ENCODE assay signal across 7 mouse cellular contexts in genomic region chr7:119010854-119011529, GRCm38 (mm10). TPM values are rescaled to one million over a fixed set of nuclear protein-coding genes. Genes with fewer than 3 reads are reported as not detected.
A peak's percentile ranks its signal among the peaks of the same experiment; 100 is the strongest.
DNase-seq lines count a peak whose midpoint lies in the region; TF ChIP-seq lines count a peak whose summit lies in the region.

No protein-coding gene starts in this region.

- no peaks in the 10 kb centered on the region for H3K36me3 ChIP-seq in E14TG2a.4 (ENCODE audit: insufficient read depth, low read length)

- no peaks in the 10 kb centered on the region for H3K9me3 ChIP-seq in E14TG2a.4 (ENCODE audit: low read length)

- intact Hi-C loops in gastrocnemius, postnatal 14 days (cut with DNase I; ENCODE audit: low total_unique reads) = loop anchor here (10.0 kb wide), 1 partner anchor 504 kb away; the partner anchor contains the start of gene Acsm5

- no peak overlapping the region for H3K4me3 ChIP-seq in E14TG2a.4 (replicated peaks; ENCODE audit: low read length)

- peak; percentile 73 for TF ChIP-seq CTCF in E14TG2a.4 (conservative IDR thresholded peaks at IDR 0.05; ENCODE audit: low read length)

- peak; percentile 76 for DNase-seq in Muller cell, postnatal 12 days (ENCODE audit: inconsistent ontology term)
- DNase-seq in cerebellum, postnatal 4 days (ENCODE audit: low spot score in 2 of 2) = peak; percentile 81 to 92
- peak; percentile 36 for DNase-seq in gastrocnemius, postnatal 14 days
- peak; percentile 68 to 85 for DNase-seq in kidney, postnatal 25 days
- DNase-seq in lung, postnatal 25 days (ENCODE audit: low spot score) = peak; percentile 27
- peak; percentile 58 for DNase-seq in right cerebral cortex, postnatal 25 days

- H3K27me3 ChIP-seq in E14TG2a.4 (ENCODE audit: insufficient read depth, low read length) = peaks cover 11% of the 10 kb centered on the region; the same call in 1 of the 2 replicates

- no peaks in the 10 kb centered on the region for H3K4me1 ChIP-seq in E14TG2a.4 (replicated peaks; ENCODE audit: low read depth, low read length)

RNA-seq across cellular contexts. Expression of gene Gprc5b, which starts 16.0 kb away (rescaled TPM):
- total RNA-seq in gastrocnemius, postnatal 14 days (2021) = 10 to 100 TPM; 22.5 to 23.2 TPM

Comparison
In these comparisons a context has a peak if more than half of its experiments do, and no peak if none do; other contexts are left out.
1. DNase-seq: peak in every context shown above with its lines; median percentile 86 in cerebellum, postnatal 4 days; 76 in kidney, postnatal 25 days; 76 in Muller cell, postnatal 12 days; 58 in right cerebral cortex, postnatal 25 days; 36 in gastrocnemius, postnatal 14 days; 27 in lung, postnatal 25 days.